Mouse (Mus musculus) embryonic facial prominence, embryonic 13.5 days (tissue): ENCODE results near the gene Zfp598. TPM values are rescaled to one million over a fixed set of nuclear protein-coding genes. Genes with fewer than 3 reads are reported as not detected.

ENCODE experiments used
- ATAC-seq: fragments of 200-750 bp; cut with Nextera tagmentation; 2 replicates; pipeline ENCODE4 v1.8.0; 2017; ENCODE audit warnings: low read depth; ENCODE audit not compliant: insufficient number of reproducible peaks, insufficient read depth, low FRiP score, low TSS enrichment
- H3K27ac ChIP-seq: fragments of 300-500 bp; sonication (generic); 2 replicates; pipeline ENCODE4 v1.5.1; 2015; ENCODE audit warnings: moderate library complexity, mild to moderate bottlenecking, inconsistent platforms
- H3K27me3 ChIP-seq: fragments of 300-500 bp; sonication (generic); 2 replicates; pipeline ENCODE4 v1.6.1; 2015; ENCODE audit warnings: mild to moderate bottlenecking, inconsistent platforms
- H3K36me3 ChIP-seq: fragments of 300-500 bp; sonication (generic); 2 replicates; pipeline ENCODE4 v1.6.1; 2015; ENCODE audit warnings: mild to moderate bottlenecking, inconsistent platforms
- H3K4me1 ChIP-seq: fragments of 300-500 bp; sonication (generic); 2 replicates; pipeline ENCODE4 v1.6.1; 2015; ENCODE audit warnings: inconsistent platforms
- H3K4me2 ChIP-seq: fragments of 300-500 bp; sonication (generic); 2 replicates; pipeline ENCODE4 v1.6.1; 2015; ENCODE audit warnings: moderate library complexity, mild to moderate bottlenecking, inconsistent platforms
- H3K4me3 ChIP-seq: fragments of 300-500 bp; sonication (generic); 2 replicates; pipeline ENCODE4 v1.5.1; 2015; ENCODE audit warnings: mild to moderate bottlenecking, inconsistent platforms
- H3K9ac ChIP-seq: fragments of 300-500 bp; sonication (generic); 2 replicates; pipeline ENCODE4 v1.6.1; 2015; ENCODE audit warnings: mild to moderate bottlenecking, inconsistent platforms
- H3K9me3 ChIP-seq: fragments of 300-500 bp; sonication (generic); 2 replicates; pipeline ENCODE4 v1.6.1; 2016; ENCODE audit warnings: inconsistent platforms
- WGBS: fragments of 180-500 bp; shearing (Covaris S2); methylation state at CpG from one replicate; pipeline ENCODE4 v1.1.7; 2015; ENCODE audit warnings: mixed read lengths; 5-methylcytosine and 5-hydroxymethylcytosine counted together
- polyA plus RNA-seq: library from polyadenylated mRNA; unstranded; fragments of >200 nt; fragmentation: Nextera tagmentation; extraction: Ambion mirVana; gene quantifications from 2 replicates; pipeline ENCODE4 v1.2.1, GENCODE M21; 2015

The Zfp598 gene
- polyA plus RNA-seq, 1 experiment from 2014 or later, result 21.4 TPM

GRCm38 (mm10) chr17:24638840-24639239, 30.6 kb upstream of the Zfp598 start:
- 0 out of 2 replicates have a peak overlapping the region, but pooled peaks have one; percentile 65 for H3K9ac ChIP-seq
- WGBS, result 41% methylated on average over 9 of the region's 9 CpGs
- no peak for ATAC-seq
- H3K36me3 ChIP-seq, result peaks cover 50% of the 10 kb centered on the region
- H3K4me2 ChIP-seq, result 0 out of 2 replicates have a peak overlapping the region, but pooled peaks have one; percentile 37
- no peak overlapping the region for H3K4me3 ChIP-seq
- H3K27ac ChIP-seq, result peak overlapping the region; percentile 95
- H3K4me1 ChIP-seq, result peaks cover 32% of the 10 kb centered on the region
- no peaks in the 10 kb centered on the region for H3K9me3 ChIP-seq
- H3K27me3 ChIP-seq, result no peaks in the 10 kb centered on the region

GRCm38 (mm10) chr17:24639571-24639988, 29.9 kb upstream of the Zfp598 start:
- Histone ChIP-seq H3K9ac (peak overlapping the region; percentile 65), H3K9me3 (no peaks in the 10 kb centered on the region), H3K4me3 (no peak overlapping the region), H3K36me3 (peaks cover 50% of the 10 kb centered on the region), H3K27me3 (no peaks in the 10 kb centered on the region), H3K4me2 (peak overlapping the region; percentile 37), H3K27ac (peak overlapping the region; percentile 95), H3K4me1 (peaks cover 38% of the 10 kb centered on the region)
- 13% methylated on average over 5 of the region's 5 CpGs for WGBS
- peak; percentile 73 for ATAC-seq

- Histone ChIP-seq H3K36me3 (peaks cover 51% of the 10 kb centered on the region), H3K4me3 (no peak overlapping the region), H3K4me2 (peak overlapping the region; percentile 37), H3K27me3 (no peaks in the 10 kb centered on the region), H3K27ac (peak overlapping the region; percentile 95), H3K4me1 (peaks cover 43% of the 10 kb centered on the region), H3K9me3 (no peaks in the 10 kb centered on the region), H3K9ac (peak overlapping the region; percentile 65; the same call in 1 of the 2 replicates)
- ATAC-seq, result no peak
- 88% methylated on average over 7 of the region's 7 CpGs for WGBS
Measured at GRCm38 (mm10) chr17:24640119-24640518, 29.4 kb upstream of the Zfp598 start.

- Histone ChIP-seq H3K4me3 (no peak overlapping the region), H3K27ac (peak overlapping the region; percentile 95), H3K27me3 (no peaks in the 10 kb centered on the region), H3K4me1 (peaks cover 48% of the 10 kb centered on the region), H3K9me3 (no peaks in the 10 kb centered on the region), H3K36me3 (peaks cover 55% of the 10 kb centered on the region), H3K9ac (no peak overlapping the region), H3K4me2 (no peak overlapping the region; the same call in 1 of the 2 replicates)
- ATAC-seq, result no peak
- WGBS, result 92% methylated on average over 15 of the region's 15 CpGs
Measured at GRCm38 (mm10) chr17:24640581-24640980, 28.9 kb upstream of the Zfp598 start.

GRCm38 (mm10) chr17:24641944-24642343, 27.5 kb upstream of the Zfp598 start:
- no peak overlapping the region for H3K9ac ChIP-seq
- H3K4me3 ChIP-seq, result no peak overlapping the region
- H3K27me3 ChIP-seq, result no peaks in the 10 kb centered on the region
- no peak for ATAC-seq
- WGBS, result 92% methylated on average over 14 of the region's 14 CpGs
- H3K27ac ChIP-seq, result no peak overlapping the region
- peaks cover 48% of the 10 kb centered on the region for H3K36me3 ChIP-seq
- H3K4me2 ChIP-seq, result no peak overlapping the region
- peaks cover 48% of the 10 kb centered on the region for H3K4me1 ChIP-seq
- no peaks in the 10 kb centered on the region for H3K9me3 ChIP-seq

GRCm38 (mm10) chr17:24642791-24643343, 26.6 kb upstream of the Zfp598 start:
- Histone ChIP-seq H3K4me2 (no peak overlapping the region), H3K4me3 (no peak overlapping the region), H3K9ac (no peak overlapping the region), H3K9me3 (no peaks in the 10 kb centered on the region), H3K27me3 (no peaks in the 10 kb centered on the region), H3K36me3 (peaks cover 49% of the 10 kb centered on the region), H3K27ac (no peak overlapping the region), H3K4me1 (peaks cover 48% of the 10 kb centered on the region)
- no peak for ATAC-seq
- 57% methylated on average over 6 of the region's 6 CpGs for WGBS

GRCm38 (mm10) chr17:24644030-24644715, 25.3 kb upstream of the Zfp598 start:
- Histone ChIP-seq H3K27me3 (no peaks in the 10 kb centered on the region), H3K9ac (peak overlapping the region; percentile 54), H3K4me3 (no peak overlapping the region), H3K4me2 (no peak overlapping the region), H3K9me3 (no peaks in the 10 kb centered on the region), H3K36me3 (peaks cover 43% of the 10 kb centered on the region), H3K4me1 (peaks cover 47% of the 10 kb centered on the region), H3K27ac (peak overlapping the region; percentile 57)
- 29% methylated on average over 7 of the region's 7 CpGs for WGBS
- ATAC-seq, result no peak

- Histone ChIP-seq H3K9me3 (no peaks in the 10 kb centered on the region), H3K27ac (peak overlapping the region; percentile 57), H3K4me2 (no peak overlapping the region), H3K9ac (peak overlapping the region; percentile 54; the same call in 1 of the 2 replicates), H3K4me1 (peaks cover 43% of the 10 kb centered on the region), H3K4me3 (no peak overlapping the region), H3K27me3 (no peaks in the 10 kb centered on the region), H3K36me3 (peaks cover 41% of the 10 kb centered on the region)
- 79% methylated on average over 9 of the region's 9 CpGs for WGBS
- no peak for ATAC-seq
Measured at GRCm38 (mm10) chr17:24644875-24645721, 24.4 kb upstream of the Zfp598 start.

- Histone ChIP-seq H3K4me2 (no peak overlapping the region), H3K9ac (no peak overlapping the region), H3K36me3 (peaks cover 33% of the 10 kb centered on the region), H3K4me1 (peaks cover 44% of the 10 kb centered on the region), H3K9me3 (no peaks in the 10 kb centered on the region), H3K27me3 (no peaks in the 10 kb centered on the region), H3K27ac (no peak overlapping the region), H3K4me3 (no peak overlapping the region)
- 67% methylated on average over 3 of the region's 3 CpGs for WGBS
- ATAC-seq, result no peak
Measured at GRCm38 (mm10) chr17:24645916-24646315, 23.6 kb upstream of the Zfp598 start.

GRCm38 (mm10) chr17:24646381-24646780, 23.1 kb upstream of the Zfp598 start:
- Histone ChIP-seq H3K4me1 (peaks cover 44% of the 10 kb centered on the region), H3K27me3 (0 out of 2 replicates have a peak, but pooled peaks cover 4% of the 10 kb centered on the region), H3K36me3 (peaks cover 31% of the 10 kb centered on the region), H3K27ac (no peak overlapping the region), H3K9me3 (no peaks in the 10 kb centered on the region), H3K9ac (no peak overlapping the region), H3K4me3 (no peak overlapping the region), H3K4me2 (no peak overlapping the region)
- no peak for ATAC-seq
- 85% methylated on average over 4 of the region's 4 CpGs for WGBS

- H3K27ac ChIP-seq, result 0 out of 2 replicates have a peak overlapping the region, but pooled peaks have one; percentile 28
- no peaks in the 10 kb centered on the region for H3K9me3 ChIP-seq
- H3K4me3 ChIP-seq, result no peak overlapping the region
- WGBS, result 83% methylated on average over 11 of the region's 11 CpGs
- peaks cover 44% of the 10 kb centered on the region for H3K4me1 ChIP-seq
- ATAC-seq, result no peak
- 0 out of 2 replicates have a peak, but pooled peaks cover 4% of the 10 kb centered on the region for H3K27me3 ChIP-seq
- no peak overlapping the region for H3K4me2 ChIP-seq
- peaks cover 21% of the 10 kb centered on the region for H3K36me3 ChIP-seq
- H3K9ac ChIP-seq, result peak overlapping the region; percentile 44; the same call in 1 of the 2 replicates
Measured at GRCm38 (mm10) chr17:24647493-24647892, 22.0 kb upstream of the Zfp598 start.
